ENCODE assay signal across 9 mouse cellular contexts in genomic region chr3:97887785-97888167, GRCm38 (mm10). TPM values are rescaled to one million over a fixed set of nuclear protein-coding genes. Genes with fewer than 3 reads are reported as not detected.
DNase-seq lines count a peak whose midpoint lies in the region; ATAC-seq and TF ChIP-seq lines count a peak whose summit lies in the region.
"Had no signal": no experiment of that assay in that cellular context is flagged by ENCODE, and none has a peak within 500 bp of the region (broad histone marks: within the 10 kb centered on the region; RNA-seq: fewer than 3 reads in every experiment).

No protein-coding gene starts in this region.

- intact Hi-C loops in heart, postnatal 25 days (cut with DNase I): loop anchor here (10.0 kb wide), 1 partner anchor 273 kb away; the partner anchor contains the start of gene Chd1l

- H3K9ac ChIP-seq in ES-Bruce4 (ENCODE audit: low read depth, poor library complexity, severe bottlenecking): no peak overlapping the region
- H3K9ac ChIP-seq in forebrain, embryonic 13.5 days: peak overlapping the region; percentile 76
- no peak overlapping the region for H3K9ac ChIP-seq in limb, embryonic 15.5 days
- no peak overlapping the region for H3K9ac ChIP-seq in liver, embryonic 12.5 days
- H3K9ac ChIP-seq: liver, postnatal 0 days had no signal

- peaks cover 11% of the 10 kb centered on the region for H3K4me1 ChIP-seq in heart, embryonic 10.5 days
- H3K4me1 ChIP-seq in ES-Bruce4 (ENCODE audit: control insufficient read depth, insufficient read depth, low read length): no peaks in the 10 kb centered on the region
- H3K4me1 ChIP-seq in forebrain, embryonic 13.5 days: peaks cover 11% of the 10 kb centered on the region
- peaks cover 8% of the 10 kb centered on the region for H3K4me1 ChIP-seq in limb, embryonic 15.5 days
- peaks cover 11% of the 10 kb centered on the region; the same call in 1 of the 2 replicates for H3K4me1 ChIP-seq in liver, embryonic 12.5 days

- no peak for TF ChIP-seq POLR2A in ES-Bruce4 (IDR thresholded peaks at IDR 0.05; ENCODE audit: insufficient read depth, low read length)

- no peaks in the 10 kb centered on the region for H3K9me3 ChIP-seq in heart, embryonic 10.5 days
- H3K9me3 ChIP-seq in ES-Bruce4 (replicated peaks; ENCODE audit: control insufficient read depth, insufficient read depth, low read length, poor library complexity, severe bottlenecking): no peaks in the 10 kb centered on the region
- H3K9me3 ChIP-seq in forebrain, embryonic 13.5 days (replicated peaks): no peaks in the 10 kb centered on the region
- H3K9me3 ChIP-seq in limb, embryonic 15.5 days: no peaks in the 10 kb centered on the region
- H3K9me3 ChIP-seq in liver, embryonic 12.5 days (replicated peaks): no peaks in the 10 kb centered on the region

- H3K4me2 ChIP-seq in forebrain, embryonic 13.5 days: peak overlapping the region; percentile 94
- no peak overlapping the region for H3K4me2 ChIP-seq in limb, embryonic 15.5 days
- no peak overlapping the region for H3K4me2 ChIP-seq in liver, embryonic 12.5 days

- no peaks in the 10 kb centered on the region for H3K36me3 ChIP-seq in heart, embryonic 10.5 days
- H3K36me3 ChIP-seq in ES-Bruce4 (ENCODE audit: control insufficient read depth, insufficient read depth, low read length, poor library complexity, severe bottlenecking): no peaks in the 10 kb centered on the region
- H3K36me3 ChIP-seq in forebrain, embryonic 13.5 days (ENCODE audit: poor library complexity, severe bottlenecking): no peaks in the 10 kb centered on the region
- H3K36me3 ChIP-seq in limb, embryonic 15.5 days: no peaks in the 10 kb centered on the region
- H3K36me3 ChIP-seq in liver, embryonic 12.5 days: no peaks in the 10 kb centered on the region

- peaks cover 52% of the 10 kb centered on the region for H3K27me3 ChIP-seq in heart, embryonic 10.5 days (ENCODE audit: insufficient read depth, poor library complexity, severe bottlenecking)
- no peaks in the 10 kb centered on the region for H3K27me3 ChIP-seq in ES-Bruce4 (ENCODE audit: control insufficient read depth, insufficient read depth, low read length, poor library complexity, severe bottlenecking)
- peaks cover 31% of the 10 kb centered on the region for H3K27me3 ChIP-seq in forebrain, embryonic 13.5 days
- peaks cover 33% of the 10 kb centered on the region for H3K27me3 ChIP-seq in limb, embryonic 15.5 days
- peaks cover 66% of the 10 kb centered on the region for H3K27me3 ChIP-seq in liver, embryonic 12.5 days (replicated peaks)

- whole genome bisulfite sequencing in heart, embryonic 10.5 days: 63% methylated on average over 5 of the region's 5 CpGs
- WGBS in forebrain, embryonic 13.5 days: 64% methylated on average over 5 of the region's 5 CpGs
- 78% methylated on average over 5 of the region's 5 CpGs for WGBS in limb, embryonic 15.5 days
- WGBS in liver, embryonic 12.5 days (ENCODE audit: insufficient replicate concordance): 72% methylated on average over 5 of the region's 5 CpGs

- no peak overlapping the region for H3K27ac ChIP-seq in heart, embryonic 10.5 days
- H3K27ac ChIP-seq in ES-Bruce4 (ENCODE audit: insufficient read depth, low read length): no peak overlapping the region
- H3K27ac ChIP-seq in forebrain, embryonic 13.5 days: no peak overlapping the region
- no peak overlapping the region for H3K27ac ChIP-seq in limb, embryonic 15.5 days
- H3K27ac ChIP-seq in liver, embryonic 12.5 days: no peak overlapping the region

- no peak for TF ChIP-seq EP300 in ES-Bruce4 (IDR thresholded peaks at IDR 0.05; ENCODE audit: insufficient read depth, low read depth, low read length)

- peak overlapping the region; percentile 68 for H3K4me3 ChIP-seq in heart, embryonic 10.5 days
- H3K4me3 ChIP-seq in ES-Bruce4 (ENCODE audit: low read depth, low read length): peak overlapping the region; percentile 44
- peak overlapping the region; percentile 59 for H3K4me3 ChIP-seq in forebrain, embryonic 13.5 days
- peak overlapping the region; percentile 45 for H3K4me3 ChIP-seq in limb, embryonic 15.5 days
- H3K4me3 ChIP-seq in liver, embryonic 12.5 days: no peak overlapping the region

- ATAC-seq in forebrain, embryonic 13.5 days: peak; percentile 16; the same call in 1 of the 2 replicates
- no peak for ATAC-seq in limb, embryonic 15.5 days (ENCODE audit: insufficient number of reproducible peaks, low FRiP score, low TSS enrichment, low read depth)
- no peak for ATAC-seq in liver, embryonic 12.5 days
- ATAC-seq: liver, postnatal 0 days had no signal

- TF ChIP-seq CTCF in ES-Bruce4 (IDR thresholded peaks at IDR 0.05; ENCODE audit: low read depth, low read length): no peak

- no peak for DNase-seq in heart, embryonic 10.5 days (ENCODE audit: low spot score)
- DNase-seq in heart, postnatal 25 days (ENCODE audit: low spot score): no peak
- no peak for DNase-seq in urinary bladder, postnatal 36 days (ENCODE audit: low spot score in 2 of 2)
- no peak for DNase-seq in ovary, postnatal 36 days (ENCODE audit: low spot score)
- DNase-seq: liver, postnatal 0 days had no signal

RNA-seq across cellular contexts. Expression of gene Pde4dip, which starts 0.7 kb away (rescaled TPM):
- 42.0 and 84.8 TPM in 2 replicates for polyA plus RNA-seq in heart, embryonic 10.5 days (2016; fragmentation: Nextera tagmentation; extraction: Ambion mirVana)
- total RNA-seq in heart, postnatal 25 days (2021): 1,000 to 10,000 TPM; 1,803 to 1,950 TPM
- 13.5 and 16.8 TPM in 2 replicates for polyA plus RNA-seq in ES-Bruce4 (2011; ENCODE audit: insufficient read depth, insufficient read length, low read depth, missing spikeins)
- polyA plus RNA-seq in forebrain, embryonic 13.5 days (2015; fragmentation: Nextera tagmentation; extraction: Ambion mirVana): 37.3 and 46.1 TPM in 2 replicates
- polyA plus RNA-seq in limb, embryonic 15.5 days (2015; fragmentation: Nextera tagmentation; extraction: Ambion mirVana): 33.6 and 48.9 TPM in 2 replicates
- 8.9 and 9.9 TPM in 2 replicates for polyA plus RNA-seq in liver, embryonic 12.5 days (2016; fragmentation: Nextera tagmentation; extraction: Ambion mirVana)

RNA-seq across cellular contexts. Expression of gene Sec22b, which starts 13.2 kb away (rescaled TPM):
- 140 and 154 TPM in 2 replicates for polyA plus RNA-seq in heart, embryonic 10.5 days (2016; fragmentation: Nextera tagmentation; extraction: Ambion mirVana)
- 10 to 100 TPM; 40.8 to 45.4 TPM for total RNA-seq in heart, postnatal 25 days (2021)
- 76.9 and 78.9 TPM in 2 replicates for polyA plus RNA-seq in ES-Bruce4 (2011; ENCODE audit: insufficient read depth, insufficient read length, low read depth, missing spikeins)
- polyA plus RNA-seq in forebrain, embryonic 13.5 days (2015; fragmentation: Nextera tagmentation; extraction: Ambion mirVana): 106 and 117 TPM in 2 replicates
- polyA plus RNA-seq in limb, embryonic 15.5 days (2015; fragmentation: Nextera tagmentation; extraction: Ambion mirVana): 180 and 181 TPM in 2 replicates
- polyA plus RNA-seq in liver, embryonic 12.5 days (2016; fragmentation: Nextera tagmentation; extraction: Ambion mirVana): 67.1 and 69.2 TPM in 2 replicates
